In genomic region chr10:24080166-24080565, GRCm38 (mm10) we compare ENCODE assay signal across 10 mouse cellular contexts. TPM values are rescaled to one million over a fixed set of nuclear protein-coding genes. Genes with fewer than 3 reads are reported as not detected.
DNase-seq lines count a peak whose midpoint lies in the region; ATAC-seq and TF ChIP-seq lines count a peak whose summit lies in the region.
"Had no signal": no experiment of that assay in that cellular context is flagged by ENCODE, and none has a peak within 500 bp of the region (broad histone marks: within the 10 kb centered on the region; RNA-seq: fewer than 3 reads in every experiment).

No protein-coding gene starts in this region.

- H3K27me3 ChIP-seq in limb, embryonic 10.5 days (ENCODE audit: low read depth, poor library complexity, severe bottlenecking): no peaks in the 10 kb centered on the region
- H3K27me3 ChIP-seq: heart, embryonic 15.5 days; neural tube, embryonic 13.5 days had no signal

- H3K27ac ChIP-seq in cortical plate, adult 2 months (ENCODE audit: insufficient read depth, low read length): no peak overlapping the region
- H3K27ac ChIP-seq in limb, embryonic 10.5 days: no peak overlapping the region
- H3K27ac ChIP-seq: heart, embryonic 15.5 days; neural tube, embryonic 13.5 days had no signal

- no peak for DNase-seq in cerebellum, adult 11-12 months
- peak; percentile 16 to 62 for DNase-seq in spleen, postnatal 4 days (ENCODE audit: low spot score in 2 of 2)
- no peak for DNase-seq in spleen, adult 12 weeks (ENCODE audit: low spot score)
- peak; percentile 25 to 58 for DNase-seq in heart, postnatal 14 days
- peak; percentile 38 for DNase-seq in limb, embryonic 10.5 days (ENCODE audit: low spot score)
- peak; percentile 21 for DNase-seq in right cerebral cortex, postnatal 25 days

- peak; percentile 78 for TF ChIP-seq CTCF in cortical plate, adult 2 months (IDR thresholded peaks at IDR 0.05; ENCODE audit: extremely low read depth, insufficient read depth, low read length)

- H3K9me3 ChIP-seq in limb, embryonic 10.5 days (replicated peaks): no peaks in the 10 kb centered on the region
- H3K9me3 ChIP-seq: heart, embryonic 15.5 days; neural tube, embryonic 13.5 days had no signal

- no peak for TF ChIP-seq POLR2A in cortical plate, adult 2 months (IDR thresholded peaks at IDR 0.05; ENCODE audit: extremely low read depth, insufficient read depth, low read length)

- WGBS in limb, embryonic 10.5 days: 45% methylated on average over 3 of the region's 3 CpGs

- H3K4me1 ChIP-seq in cortical plate, adult 2 months (ENCODE audit: control insufficient read depth, insufficient read depth, low read length): no peaks in the 10 kb centered on the region
- H3K4me1 ChIP-seq in limb, embryonic 10.5 days: no peaks in the 10 kb centered on the region
- H3K4me1 ChIP-seq: heart, embryonic 15.5 days; neural tube, embryonic 13.5 days had no signal

- intact Hi-C loops in heart, postnatal 14 days (cut with DNase I): loop anchor here (2.0 to 5.0 kb wide), 2 partner anchors 101 to 268 kb away; no protein-coding TSS in a partner anchor

- no peaks in the 10 kb centered on the region for H3K36me3 ChIP-seq in limb, embryonic 10.5 days
- H3K36me3 ChIP-seq: heart, embryonic 15.5 days; neural tube, embryonic 13.5 days had no signal

- no peak overlapping the region for H3K4me3 ChIP-seq in cortical plate, adult 2 months (ENCODE audit: insufficient read depth, low read length)
- no peak overlapping the region for H3K4me3 ChIP-seq in limb, embryonic 10.5 days
- H3K4me3 ChIP-seq: heart, embryonic 15.5 days; neural tube, embryonic 13.5 days had no signal

- ATAC-seq in cerebellum, adult (ENCODE audit: insufficient number of reproducible peaks, low FRiP score, low TSS enrichment): peak; percentile 45; the same call in 1 of the 2 replicates

RNA-seq across cellular contexts. Expression of gene Taar8a, which starts 3.9 kb away (rescaled TPM):
- not detected in 2 replicates for polyA plus RNA-seq in cortical plate, adult 2 months (2012; rRNA removed)
- total RNA-seq in heart, postnatal 14 days (2021): not detected
- polyA plus RNA-seq in limb, embryonic 10.5 days (2016; fragmentation: Nextera tagmentation; extraction: Ambion mirVana): not detected in 2 replicates
- polyA plus RNA-seq: heart, embryonic 15.5 days; neural tube, embryonic 13.5 days had no signal

RNA-seq across cellular contexts. Expression of gene Taar8b, which starts 11.9 kb away (rescaled TPM):
- polyA plus RNA-seq in cortical plate, adult 2 months (2012; rRNA removed): not detected in 2 replicates
- not detected for total RNA-seq in heart, postnatal 14 days (2021)
- not detected in 2 replicates for polyA plus RNA-seq in limb, embryonic 10.5 days (2016; fragmentation: Nextera tagmentation; extraction: Ambion mirVana)
- polyA plus RNA-seq: heart, embryonic 15.5 days; neural tube, embryonic 13.5 days had no signal

RNA-seq across cellular contexts. Expression of gene Taar8c, which starts 21.5 kb away (rescaled TPM):
- not detected in 2 replicates for polyA plus RNA-seq in cortical plate, adult 2 months (2012; rRNA removed)
- not detected for total RNA-seq in heart, postnatal 14 days (2021)
- polyA plus RNA-seq in limb, embryonic 10.5 days (2016; fragmentation: Nextera tagmentation; extraction: Ambion mirVana): not detected in 2 replicates
- polyA plus RNA-seq: heart, embryonic 15.5 days; neural tube, embryonic 13.5 days had no signal

RNA-seq across cellular contexts. Expression of gene Taar9, which starts 29.2 kb away (rescaled TPM):
- not detected in 2 replicates for polyA plus RNA-seq in cortical plate, adult 2 months (2012; rRNA removed)
- total RNA-seq in heart, postnatal 14 days (2021): not detected
- not detected in 2 replicates for polyA plus RNA-seq in limb, embryonic 10.5 days (2016; fragmentation: Nextera tagmentation; extraction: Ambion mirVana)
- polyA plus RNA-seq: heart, embryonic 15.5 days; neural tube, embryonic 13.5 days had no signal

RNA-seq across cellular contexts. Expression of gene Taar7f, which starts 30.9 kb away (rescaled TPM):
- polyA plus RNA-seq in cortical plate, adult 2 months (2012; rRNA removed): not detected in 2 replicates
- total RNA-seq in heart, postnatal 14 days (2021): not detected
- polyA plus RNA-seq in limb, embryonic 10.5 days (2016; fragmentation: Nextera tagmentation; extraction: Ambion mirVana): not detected in 2 replicates
- polyA plus RNA-seq: heart, embryonic 15.5 days; neural tube, embryonic 13.5 days had no signal

Comparison
In these comparisons a context has a peak if more than half of its experiments do, and no peak if none do; other contexts are left out.
1. DNase-seq: peak in spleen, postnatal 4 days (2 of 2), heart, postnatal 14 days (2 of 2), limb, embryonic 10.5 days (single experiment) and right cerebral cortex, postnatal 25 days (single experiment); none in cerebellum, adult 11-12 months (single experiment) and spleen, adult 12 weeks (single experiment).